Mouse (Mus musculus) embryonic fibroblast, embryonic 13.5 days (primary cell): ENCODE data around the gene Rftn2.

Experiments
- CTCF ChIP-seq: IDR thresholded peaks from 2 replicates; pipeline ENCODE4 v1.5.1; 2011; ENCODE audit warnings: mild to moderate bottlenecking, control low read depth, low read length, moderate library complexity, borderline replicate concordance; ENCODE audit not compliant: insufficient read depth
- POLR2A ChIP-seq: IDR thresholded peaks from 2 replicates; pipeline ENCODE4 v1.6.1; 2011; ENCODE audit warnings: low read depth, mild to moderate bottlenecking, control low read depth, low read length, moderate library complexity

- no peak for TF ChIP-seq CTCF
- TF ChIP-seq POLR2A: no peak
Measured at GRCm38 (mm10) chr1:55186592-55187210, 39.9 kb downstream of the Rftn2 start.
